Mouse (Mus musculus): Measurements from ENCODE around the gene Olfm2.

Gene Olfm2
- long read RNA-seq, experiment 1, partial matches to known transcripts = 0 of 1 reads
- long read RNA-seq, experiment 1, other reads (novel, unspliced or antisense) = 1 of 1 reads
- long read RNA-seq, experiment 2, partial matches to known transcripts = 0 of 2 reads
- long read RNA-seq, experiment 2, other reads (novel, unspliced or antisense) = 0 of 2 reads

DNA sequence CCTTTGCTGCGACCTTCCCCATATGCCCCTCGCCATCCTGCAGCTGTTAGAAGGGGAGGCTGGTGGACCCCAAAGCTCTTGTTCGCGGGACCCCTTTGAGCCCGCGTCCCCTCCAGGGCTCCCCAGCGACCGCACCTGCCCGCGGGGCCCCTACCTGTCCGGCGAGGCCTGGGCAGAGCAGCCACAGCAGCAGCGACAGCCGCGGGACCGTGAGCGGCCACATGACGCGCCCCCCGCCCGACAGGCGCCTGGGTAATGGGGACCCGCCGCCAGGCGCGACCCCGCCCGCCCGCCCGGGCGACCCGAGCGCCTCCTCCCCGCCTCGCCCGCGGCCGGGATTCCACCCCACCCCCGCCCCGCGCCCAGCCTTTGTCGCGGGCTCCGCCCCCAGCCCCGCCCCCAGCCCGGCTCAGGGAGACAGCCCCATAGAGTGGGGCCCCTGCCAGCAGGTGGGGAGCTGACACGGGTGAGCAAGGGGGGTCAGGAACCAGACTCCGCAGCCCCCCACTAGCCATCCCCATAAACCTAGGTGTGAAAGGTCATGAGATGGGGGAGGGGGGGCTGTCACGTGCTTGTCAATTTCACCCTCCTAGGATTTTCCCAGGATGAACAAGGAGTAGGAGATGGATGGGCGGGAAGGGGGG is at the start of gene Olfm2:
Gene Olfm2, minus strand, starts transcription at position 333 of the 644 bp plus-strand sequence.
- intact Hi-C loops (cut with DNase I) = no loop called here

- intact Hi-C loops (cut with DNase I) = no loop called here
These were observed 48.1 kb upstream of the Olfm2 start for GRCm38 (mm10) chr9:20794108-20794806.

DNA sequence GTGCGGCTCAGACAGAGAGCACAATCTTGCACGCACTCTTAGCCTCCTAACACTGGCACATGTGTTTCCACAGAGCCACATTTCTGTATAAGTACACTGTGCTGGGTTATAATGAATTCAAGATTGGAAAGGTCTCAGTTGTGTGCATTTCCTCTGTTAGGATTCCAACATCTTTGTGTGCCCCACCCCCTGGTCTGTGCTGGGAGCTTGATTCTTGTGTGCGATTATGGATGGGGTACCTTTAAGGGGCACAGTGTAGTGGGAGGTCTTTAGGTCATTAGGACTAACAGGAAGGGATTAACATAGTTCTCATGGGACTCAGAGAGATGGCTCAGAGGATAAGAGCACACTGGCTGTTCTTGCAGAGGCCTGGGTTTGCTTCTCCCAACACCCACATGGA is 44.2 kb upstream of the Olfm2 start:
- intact Hi-C loops (cut with DNase I) = no loop called here

DNA sequence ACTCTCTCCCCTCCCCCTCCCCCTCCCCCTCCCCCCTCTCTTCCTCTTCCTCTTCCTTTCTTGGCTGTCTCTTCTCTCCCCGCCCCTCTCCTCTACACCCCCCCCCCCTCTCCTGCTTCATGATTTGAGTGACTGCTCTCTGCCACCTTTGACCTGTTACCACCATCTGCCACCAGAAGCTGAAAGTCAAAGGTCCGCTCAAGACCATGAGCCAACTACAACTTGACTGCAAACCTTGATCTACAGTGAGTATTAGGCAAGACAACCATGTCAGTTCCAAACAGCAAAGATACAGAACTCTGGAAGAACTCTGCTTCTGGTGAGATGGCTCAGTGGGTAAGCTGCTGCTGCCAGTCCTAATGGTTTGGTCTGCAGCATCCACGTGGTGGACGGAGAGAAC is 43.5 kb upstream of the Olfm2 start:
- intact Hi-C loops (cut with DNase I) = no loop called here

- intact Hi-C loops (cut with DNase I) = no loop called here
These were observed 41.8 kb upstream of the Olfm2 start for GRCm38 (mm10) chr9:20787992-20788391.

DNA sequence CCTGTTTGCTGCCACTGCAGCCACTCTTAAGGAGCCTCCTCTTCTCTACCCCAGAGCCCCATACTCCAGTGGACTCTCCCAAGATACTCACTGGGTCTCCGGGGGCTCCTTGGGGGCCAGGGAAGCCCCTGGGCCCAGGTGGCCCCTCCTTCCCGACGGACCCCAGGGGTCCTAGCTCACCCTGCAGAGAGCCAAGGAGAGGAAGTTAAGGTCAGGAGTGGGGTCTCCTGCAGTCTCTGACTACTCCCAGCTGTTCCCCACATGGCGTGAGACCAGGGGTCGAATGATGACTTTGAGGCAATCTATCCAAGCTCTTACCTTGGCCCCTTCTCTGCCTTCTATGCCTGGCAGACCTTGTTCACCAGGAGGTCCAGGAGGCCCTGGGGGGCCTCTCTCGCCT is 38.9 kb upstream of the Olfm2 start:
- intact Hi-C loops (cut with DNase I) = no loop called here

DNA sequence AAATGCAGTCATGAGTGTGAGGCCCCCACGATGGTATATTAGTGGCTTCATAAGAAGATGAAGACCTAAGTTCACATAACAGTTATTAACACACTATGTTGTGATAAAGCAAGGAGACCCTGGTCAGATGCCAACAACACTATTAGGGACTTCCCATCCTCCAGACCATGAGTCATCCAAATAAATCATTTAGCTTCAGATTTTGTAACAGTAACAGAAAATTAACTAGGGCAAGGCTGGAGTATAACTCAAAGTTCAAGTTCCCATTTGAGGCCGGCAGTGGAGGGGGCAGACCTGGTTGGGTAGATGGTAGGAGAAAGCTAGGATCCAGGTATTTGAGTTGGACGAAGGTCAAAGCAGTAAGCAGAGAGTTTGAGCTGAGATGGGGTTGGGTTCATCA is 35.1 kb upstream of the Olfm2 start:
- intact Hi-C loops (cut with DNase I) = no loop called here

- intact Hi-C loops (cut with DNase I) = no loop called here
These were observed 19.1 kb upstream of the Olfm2 start for GRCm38 (mm10) chr9:20765274-20765673.

- intact Hi-C loops (cut with DNase I) = no loop called here
These were observed 16.9 kb upstream of the Olfm2 start for GRCm38 (mm10) chr9:20763099-20763498.

- intact Hi-C loops (cut with DNase I) = no loop called here
These were observed 16.2 kb upstream of the Olfm2 start for GRCm38 (mm10) chr9:20762197-20762961.

GRCm38 (mm10) chr9:20761388-20761787 is 15.2 kb upstream of the Olfm2 start:
- intact Hi-C loops (cut with DNase I) = no loop called here

DNA sequence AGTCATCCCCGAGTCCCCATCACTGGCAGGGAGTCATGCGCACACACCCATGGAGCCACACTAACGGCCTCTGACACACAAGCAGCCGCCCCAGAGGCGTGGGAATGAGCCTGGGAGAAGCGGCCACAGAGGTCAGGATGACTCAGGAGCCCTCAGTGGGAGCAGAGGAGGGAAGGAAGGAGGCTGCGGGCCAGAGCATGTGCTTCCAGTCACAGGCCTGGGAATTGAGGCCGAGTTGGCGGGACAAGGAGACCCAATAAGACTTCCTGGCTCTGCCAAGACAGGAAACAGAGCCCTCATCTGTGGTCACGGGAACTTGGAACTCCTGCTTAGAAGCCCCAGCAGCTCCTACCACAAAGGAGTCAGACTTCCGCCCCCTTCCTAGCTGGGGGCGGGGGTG is 14.7 kb upstream of the Olfm2 start:
- intact Hi-C loops (cut with DNase I) = no loop called here

- intact Hi-C loops (cut with DNase I) = no loop called here
These were observed 12.7 kb upstream of the Olfm2 start for GRCm38 (mm10) chr9:20758896-20759295.

DNA sequence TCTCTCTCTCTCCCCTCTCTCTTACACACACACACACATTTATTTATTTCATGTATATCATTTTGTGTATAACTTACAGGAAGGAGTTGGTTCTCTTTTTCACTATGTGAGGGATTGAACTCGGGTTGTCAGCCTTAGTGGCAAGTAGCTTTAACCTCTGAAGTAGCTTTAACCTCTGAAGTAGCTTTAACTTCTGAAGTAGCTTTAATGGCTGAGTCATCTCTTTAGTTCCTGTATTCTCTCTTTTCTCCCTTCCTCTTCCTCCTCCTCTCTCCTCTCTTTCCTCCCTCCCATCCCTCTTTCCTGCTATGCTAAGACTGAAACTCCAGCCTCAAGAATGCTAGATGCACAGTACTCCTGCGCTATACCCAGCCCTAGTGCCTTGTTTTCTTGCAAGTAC is 12.1 kb upstream of the Olfm2 start:
- intact Hi-C loops (cut with DNase I) = no loop called here

GRCm38 (mm10) chr9:20757087-20757955 is 11.2 kb upstream of the Olfm2 start:
- intact Hi-C loops (cut with DNase I) = no loop called here

DNA sequence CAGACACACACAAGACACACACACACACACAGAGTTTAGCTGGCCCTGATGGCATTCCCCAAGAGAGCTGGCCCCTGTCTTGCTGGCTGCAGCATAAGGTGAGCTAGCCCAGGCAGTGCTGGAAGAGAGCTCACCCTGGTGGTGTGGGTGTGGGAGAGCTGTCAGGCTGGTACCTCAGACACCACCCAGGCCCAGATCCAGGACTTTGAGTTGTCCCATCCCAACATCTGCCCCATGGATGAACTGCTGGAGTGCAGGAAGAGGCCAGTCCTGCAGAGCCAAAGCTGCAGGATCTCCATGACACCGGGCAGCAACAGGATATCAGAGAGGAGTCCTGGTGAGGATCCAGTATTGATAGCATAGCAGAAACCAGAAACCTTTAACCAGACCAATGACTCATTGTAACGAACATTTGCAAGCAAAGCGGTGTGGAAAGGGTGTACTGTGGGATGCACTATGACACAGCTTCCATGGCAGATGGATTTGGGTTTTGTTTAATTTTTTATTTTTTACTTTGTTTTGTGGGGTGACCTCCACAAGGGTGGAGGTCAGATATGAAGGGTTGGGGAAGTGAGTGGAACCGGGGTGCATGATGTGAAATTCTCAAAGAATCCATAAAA is 10.0 kb upstream of the Olfm2 start:
- intact Hi-C loops (cut with DNase I) = no loop called here

DNA sequence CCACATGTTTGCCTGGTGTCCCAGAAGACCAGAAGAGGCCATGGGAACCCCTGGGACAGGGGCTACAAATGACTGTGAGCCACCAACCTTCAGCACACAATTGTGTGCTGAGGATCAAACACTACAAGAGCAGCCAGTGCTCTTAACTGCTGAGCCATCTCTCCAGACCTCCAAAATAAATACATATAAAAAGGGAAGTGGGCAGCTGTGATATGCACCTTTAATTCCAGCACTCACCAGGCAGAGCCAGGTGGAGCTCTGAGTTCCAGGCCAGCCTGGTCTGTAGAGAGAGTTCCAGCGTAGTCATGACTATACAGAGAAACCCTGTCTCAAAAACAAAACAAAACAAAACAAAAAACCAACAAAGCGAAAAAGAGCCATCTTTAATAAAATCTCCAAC is 8.2 kb upstream of the Olfm2 start:
- intact Hi-C loops (cut with DNase I) = no loop called here

- intact Hi-C loops (cut with DNase I) = no loop called here
These were observed 5.4 kb upstream of the Olfm2 start for GRCm38 (mm10) chr9:20751477-20752029.

GRCm38 (mm10) chr9:20749213-20749612 is 3.1 kb upstream of the Olfm2 start:
- intact Hi-C loops (cut with DNase I) = no loop called here

DNA sequence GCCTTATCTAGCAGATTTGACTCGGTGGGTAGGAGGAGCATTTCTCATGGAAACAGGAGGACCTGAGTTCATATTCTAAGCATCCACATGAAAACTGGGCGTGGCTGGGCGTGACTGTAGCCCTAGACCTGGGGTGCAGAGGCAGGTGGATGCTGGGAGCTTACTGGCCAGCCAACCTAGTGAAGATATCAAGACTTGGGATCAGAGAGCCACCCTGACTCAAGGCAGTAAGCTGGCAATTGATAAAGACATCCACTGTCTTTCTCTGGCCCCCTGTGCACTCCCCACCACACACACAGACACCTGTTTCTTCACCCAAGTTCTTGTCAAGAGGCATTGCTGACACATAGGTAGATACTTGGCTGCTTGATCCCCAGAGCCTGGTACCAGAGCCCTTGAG is 2.4 kb upstream of the Olfm2 start:
- intact Hi-C loops (cut with DNase I) = no loop called here

All from adrenal gland (tissue).